Mouse (Mus musculus) Patski (cell line): ENCODE measurements at regions not wholly inside any gene's neighbourhood (a gene's known extent, or its start where the extent isn't known, plus 50 kb on each side); places are given as distances from the start of the nearest gene placed in this dataset.
A peak's percentile ranks its signal among the peaks of the same experiment; 100 is the strongest.
"Not testable (repeated sequence)": the region's sequence is repeated elsewhere in the genome, so short reads cannot be mapped to it uniquely, and the experiment has no call there.

ENCODE experiments used
- ATAC-seq: fragments of 100-300 bp; one replicate; pipeline ENCODE4 v1.8.0; 2021
- CTCF ChIA-PET: fragments of 350-600 bp; sonication (Branson Sonifier 250); formaldehyde crosslinking; loops from one replicate; lab custom pipeline; 2022; ENCODE audit warnings: inconsistent platforms; lab: Charles Lee
- POLR2A ChIA-PET: fragments of 350-600 bp; sonication (Branson Sonifier 250); formaldehyde crosslinking; loops from one replicate; lab custom pipeline; 2022; ENCODE audit warnings: antibody characterized with exemption, inconsistent platforms; lab: Charles Lee
- DNase-seq: peaks from one replicate; pipeline ENCODE4 v3.0.0-alpha.2; 2011; ENCODE audit warnings: low read depth, low spot score
- H3K27me3 ChIP-seq: fragments of 371-371 bp; one replicate; pipeline ENCODE4 v1.5.1; 2021
- CTCF ChIP-seq: fragments of 100-300 bp; IDR thresholded peaks from one replicate; pipeline ENCODE4 v1.5.1; 2021
- in situ Hi-C: fragments of 300-500 bp; cut with MboI; formaldehyde crosslinking; loops from 3 replicates; pipeline ENCODE4 v1.11.1; 2018; ENCODE audit warnings: low pct_unique_long_range_greater_than_20kb, mixed read lengths

- no peaks in the 10 kb centered on the region for H3K27me3 ChIP-seq
- ChIA-PET CTCF (no interaction called here), POLR2A (no interaction called here)
- DNase-seq = no peak
- TF ChIP-seq CTCF = no peak
- in situ Hi-C loops = no loop called here
- ATAC-seq = no peak
Measured at GRCm38 (mm10) chr11:42900024-42900423, 135.5 kb upstream of the Gm9972 start.

- DNase-seq = peak; percentile 39
- TF ChIP-seq CTCF = no peak
- no peaks in the 10 kb centered on the region for H3K27me3 ChIP-seq
- CTCF ChIA-PET = no interaction called here
- peak; percentile 90 for ATAC-seq
- in situ Hi-C loops = no loop called here
- POLR2A ChIA-PET = no interaction called here
Measured at GRCm38 (mm10) chr11:42903459-42904012, 132.0 kb upstream of the Gm9972 start.

- no peak for TF ChIP-seq CTCF
- DNase-seq (no peak), ATAC-seq (no peak)
- ChIA-PET CTCF (no interaction called here), POLR2A (no interaction called here)
- in situ Hi-C loops = no loop called here
- H3K27me3 ChIP-seq = no peaks in the 10 kb centered on the region
Measured at GRCm38 (mm10) chr11:42905561-42905960, 130.0 kb upstream of the Gm9972 start.

GRCm38 (mm10) chr11:42906020-42906419, 129.5 kb upstream of the Gm9972 start:
- POLR2A ChIA-PET = no interaction called here
- TF ChIP-seq CTCF = no peak
- DNase-seq (no peak), ATAC-seq (peak; percentile 44)
- H3K27me3 ChIP-seq = no peaks in the 10 kb centered on the region
- in situ Hi-C loops = no loop called here
- CTCF ChIA-PET = interaction anchor here (0.9 kb wide), 1 partner anchor 23 kb away, joined by 3 read pairs; no protein-coding TSS in a partner anchor

- ChIA-PET POLR2A (no interaction called here), CTCF (no interaction called here)
- no peak for DNase-seq
- in situ Hi-C loops = no loop called here
- TF ChIP-seq CTCF = no peak
- H3K27me3 ChIP-seq = no peaks in the 10 kb centered on the region
- ATAC-seq = no peak
Measured at GRCm38 (mm10) chr11:42916421-42917181, 118.9 kb upstream of the Gm9972 start.

GRCm38 (mm10) chr11:42919221-42919620, 116.3 kb upstream of the Gm9972 start:
- ChIA-PET CTCF (no interaction called here), POLR2A (no interaction called here)
- in situ Hi-C loops = no loop called here
- H3K27me3 ChIP-seq = no peaks in the 10 kb centered on the region
- TF ChIP-seq CTCF = no peak
- no peak for DNase-seq
- no peak for ATAC-seq

GRCm38 (mm10) chr11:42927156-42927555, 108.4 kb upstream of the Gm9972 start:
- TF ChIP-seq CTCF = no peak
- POLR2A ChIA-PET = no interaction called here
- DNase-seq (no peak), ATAC-seq (no peak)
- no peaks in the 10 kb centered on the region for H3K27me3 ChIP-seq
- in situ Hi-C loops = no loop called here
- CTCF ChIA-PET = no interaction called here

- no peaks in the 10 kb centered on the region for H3K27me3 ChIP-seq
- ATAC-seq (no peak), DNase-seq (no peak)
- CTCF ChIA-PET = interaction anchor here (1.3 kb wide), 1 partner anchor 22 kb away, joined by 3 read pairs; no protein-coding TSS in a partner anchor
- in situ Hi-C loops = no loop called here
- POLR2A ChIA-PET = no interaction called here
- no peak for TF ChIP-seq CTCF
Measured at GRCm38 (mm10) chr11:42928916-42929315, 106.6 kb upstream of the Gm9972 start.

GRCm38 (mm10) chr11:42939271-42939670, 96.3 kb upstream of the Gm9972 start:
- in situ Hi-C loops, DNase-seq, POLR2A ChIA-PET, H3K27me3 ChIP-seq, CTCF ChIA-PET, ATAC-seq: not testable (repeated sequence)

- CTCF ChIA-PET = no interaction called here
- H3K27me3 ChIP-seq = no peaks in the 10 kb centered on the region
- DNase-seq (no peak), ATAC-seq (no peak)
- in situ Hi-C loops = no loop called here
- POLR2A ChIA-PET = no interaction called here
- no peak for TF ChIP-seq CTCF
Measured at GRCm38 (mm10) chr11:42941561-42941960, 94.0 kb upstream of the Gm9972 start.

GRCm38 (mm10) chr11:42942284-42942683, 93.3 kb upstream of the Gm9972 start:
- CTCF ChIA-PET = no interaction called here
- ATAC-seq = no peak

More at GRCm38 (mm10) chr11:42942284-42942683, 93.3 kb upstream of the Gm9972 start:
- in situ Hi-C loops = no loop called here
- no peak for DNase-seq
- H3K27me3 ChIP-seq = no peaks in the 10 kb centered on the region
- POLR2A ChIA-PET = no interaction called here
- TF ChIP-seq CTCF = no peak
